Comparison of ENCODE assay signal across 8 mouse cellular contexts in the genomic region with DNA sequence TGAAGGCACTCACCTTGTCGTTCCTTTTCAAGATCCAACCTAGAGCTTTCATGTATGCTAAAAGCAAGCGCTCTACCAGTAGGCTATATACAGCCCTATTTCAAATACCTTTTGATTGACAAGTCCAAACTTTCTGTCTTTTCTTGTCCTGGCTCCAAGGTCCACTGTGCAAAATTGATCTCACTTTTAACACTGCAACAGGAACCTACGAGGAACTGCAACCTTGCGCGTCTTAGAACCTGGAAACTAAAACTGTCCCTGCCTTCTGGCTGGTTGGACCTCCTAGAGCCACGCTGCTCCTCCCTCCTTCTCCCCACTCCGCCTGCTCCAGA. TPM values are rescaled to one million over a fixed set of nuclear protein-coding genes. Genes with fewer than 3 reads are reported as not detected.
DNase-seq lines count a peak whose midpoint lies in the region; ATAC-seq and TF ChIP-seq lines count a peak whose summit lies in the region.

No protein-coding gene starts in this region.

- TF ChIP-seq CTCF in C2C12 (IDR thresholded peaks at IDR 0.05; ENCODE audit: control insufficient read depth, insufficient read depth, insufficient read length) = no peak

- peaks cover 40% of the 10 kb centered on the region for H3K36me3 ChIP-seq in C2C12 (ENCODE audit: control insufficient read depth, insufficient read depth)
- peaks cover 33% of the 10 kb centered on the region for H3K36me3 ChIP-seq in liver, embryonic 12.5 days

- no peaks in the 10 kb centered on the region for H3K27me3 ChIP-seq in C2C12 (ENCODE audit: control insufficient read depth, insufficient read depth, insufficient read length)
- H3K27me3 ChIP-seq in liver, embryonic 12.5 days (replicated peaks) = no peaks in the 10 kb centered on the region; the same call in 1 of the 2 replicates

- H3K4me1 ChIP-seq in liver, embryonic 12.5 days = peaks cover 45% of the 10 kb centered on the region

- H3K4me3 ChIP-seq in C2C12 (ENCODE audit: insufficient read depth, poor library complexity, severe bottlenecking) = peak overlapping the region; percentile 79
- peak overlapping the region; percentile 91 for H3K4me3 ChIP-seq in liver, embryonic 12.5 days

- H3K27ac ChIP-seq in liver, embryonic 12.5 days = peak overlapping the region; percentile 84

- ATAC-seq in erythroid progenitor cell, adult 5-6 weeks (replicated peaks; ENCODE audit: low FRiP score, poor library complexity, severe bottlenecking) = peak; percentile 55
- ATAC-seq in liver, embryonic 12.5 days = no peak
- ATAC-seq in activated CD4-positive, CD25-positive, alpha-beta regulatory T cell, adult 4 months = no peak

- peak overlapping the region; percentile 97 for H3K4me2 ChIP-seq in liver, embryonic 12.5 days

- 12% methylated on average over 7 of the region's 7 CpGs for WGBS in liver, embryonic 12.5 days (ENCODE audit: insufficient replicate concordance)

- peak overlapping the region; percentile 94 for H3ac ChIP-seq in C2C12 (ENCODE audit: control insufficient read depth, insufficient read length, low read depth)

- H3K79me3 ChIP-seq in C2C12 (ENCODE audit: low read depth) = peaks cover 35% of the 10 kb centered on the region

- no peaks in the 10 kb centered on the region for H3K9me3 ChIP-seq in liver, embryonic 12.5 days (replicated peaks)

- H3K79me2 ChIP-seq in C2C12 (ENCODE audit: control insufficient read depth, insufficient read depth) = peaks cover 56% of the 10 kb centered on the region

- DNase-seq in embryo, embryonic 10 days (ENCODE audit: low spot score) = peak; percentile 9
- no peak for DNase-seq in embryo, embryonic 10.5 days (ENCODE audit: low spot score)
- no peak for DNase-seq in natural killer cell, adult 2 months (ENCODE audit: low spot score in 2 of 2)
- no peak for DNase-seq in adrenal gland, postnatal 25 days

- H3K9ac ChIP-seq in liver, embryonic 12.5 days = peak overlapping the region; percentile 89

TF ChIP-seq in C2C12, 6 proteins besides CTCF, POLR2A, EP300 and RAD21:
- TF ChIP-seq MAX (IDR thresholded peaks at IDR 0.05) (no peak), USF1 (IDR thresholded peaks at IDR 0.05; ENCODE audit: low read depth) (no peak), MYOG (IDR thresholded peaks at IDR 0.05; ENCODE audit: control insufficient read depth, extremely low read depth, insufficient read length) (no peak), FOSL1 (IDR thresholded peaks at IDR 0.05; ENCODE audit: insufficient read depth, low read length, poor library complexity, severe bottlenecking) (no peak), MYOD1 (IDR thresholded peaks at IDR 0.05; ENCODE audit: control insufficient read depth, insufficient read length, low read depth) (no peak), CEBPB (IDR thresholded peaks at IDR 0.05; ENCODE audit: low read depth) (no peak)

RNA-seq across cellular contexts. Expression of a gene that starts 5.2 kb away (rescaled TPM):
- polyA plus RNA-seq in C2C12 (2012; fragmentation: generic; extraction: Trizol) = 40.4 TPM
- 28.9 and 46.5 TPM in 2 replicates for total RNA-seq in erythroid progenitor cell, adult 5-6 weeks (2015; ENCODE audit: low replicate concordance)
- 25.9 and 44.2 TPM in 2 replicates for total RNA-seq in erythroid progenitor cell, adult 5-6 weeks (2017; ENCODE audit: low replicate concordance)
- polyA plus RNA-seq in liver, embryonic 12.5 days (2016; fragmentation: Nextera tagmentation; extraction: Ambion mirVana) = 72.7 and 77.3 TPM in 2 replicates
- 100 to 1,000 TPM in 1 of 2 experiments, 10 to 100 TPM in 1; 79.2 to 103 TPM for polyA plus RNA-seq in activated CD4-positive, CD25-positive, alpha-beta regulatory T cell, adult 4 months (2017; shearing (Covaris generic))
- 46.2 and 52.6 TPM in 2 replicates for total RNA-seq in adrenal gland, postnatal 25 days (2021)

RNA-seq across cellular contexts. Expression of a gene that starts 58.2 kb away (rescaled TPM):
- polyA plus RNA-seq in C2C12 (2012; fragmentation: generic; extraction: Trizol) = 0.02 TPM
- not detected in 2 replicates for total RNA-seq in erythroid progenitor cell, adult 5-6 weeks (2015; ENCODE audit: low replicate concordance)
- not detected in 2 replicates for total RNA-seq in erythroid progenitor cell, adult 5-6 weeks (2017; ENCODE audit: low replicate concordance)
- not detected in 2 replicates for polyA plus RNA-seq in liver, embryonic 12.5 days (2016; fragmentation: Nextera tagmentation; extraction: Ambion mirVana)
- polyA plus RNA-seq in activated CD4-positive, CD25-positive, alpha-beta regulatory T cell, adult 4 months (2017; shearing (Covaris generic)) = not detected
- total RNA-seq in adrenal gland, postnatal 25 days (2021) = not detected in 2 replicates
